10 mouse cellular contexts compared by ENCODE assay signal in the genomic region with DNA sequence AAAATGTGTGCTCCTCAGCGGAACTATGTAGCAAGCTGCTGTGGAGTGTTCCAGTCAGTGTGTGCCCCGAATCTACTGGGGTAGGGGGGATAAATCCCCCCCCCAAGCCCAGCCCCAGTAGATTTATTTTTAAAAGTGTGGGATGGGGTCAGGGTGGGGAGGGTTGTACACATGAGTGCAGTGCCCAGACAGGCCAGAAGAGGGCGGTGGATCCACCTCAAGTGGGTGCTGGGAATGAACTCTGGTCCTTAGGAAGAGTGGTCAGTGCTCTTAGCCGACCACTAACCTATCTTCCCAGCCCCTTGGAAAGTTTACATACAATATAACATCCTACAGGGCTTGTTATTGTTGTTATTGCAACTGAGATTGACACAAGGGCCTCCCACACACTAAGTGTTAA. TPM values are rescaled to one million over a fixed set of nuclear protein-coding genes. Genes with fewer than 3 reads are reported as not detected.
A peak's percentile ranks its signal among the peaks of the same experiment; 100 is the strongest.
DNase-seq lines count a peak whose midpoint lies in the region.
"Had no signal": no experiment of that assay in that cellular context is flagged by ENCODE, and none has a peak within 500 bp of the region (broad histone marks: within the 10 kb centered on the region; RNA-seq: fewer than 3 reads in every experiment).

No protein-coding gene starts in this region.

- no peaks in the 10 kb centered on the region for H3K36me3 ChIP-seq in splenic B cell, adult 2 months (ENCODE audit: control insufficient read depth, insufficient read depth, low read length, poor library complexity, severe bottlenecking)
- H3K36me3 ChIP-seq: embryonic facial prominence, embryonic 10.5 days had no signal

- peak; percentile 88 for DNase-seq in heart, adult 11 months
- no peak for DNase-seq in heart, postnatal 25 days (ENCODE audit: low spot score)
- peak; percentile 18 for DNase-seq in lung, postnatal 36 days
- DNase-seq in lung, postnatal 10 days = no peak
- DNase-seq in R1 (ENCODE audit: low read depth, low spot score) = peak; percentile 44
- peak; percentile 51 for DNase-seq in splenic B cell, adult 2 months (ENCODE audit: low read depth, low spot score)
- no peak for DNase-seq in layer of hippocampus, postnatal 36 days
- DNase-seq in layer of hippocampus, adult 9-10 months (ENCODE audit: low spot score) = no peak
- DNase-seq: heart, postnatal 4 days had no signal

- H3K27me3 ChIP-seq in splenic B cell, adult 2 months (ENCODE audit: control insufficient read depth, insufficient read depth, low read length, poor library complexity, severe bottlenecking) = no peaks in the 10 kb centered on the region

- intact Hi-C loops in heart, postnatal 25 days (cut with DNase I) = no loop called here

RNA-seq across cellular contexts. Expression of a gene that starts 12.5 kb away (rescaled TPM):
- total RNA-seq in heart, postnatal 25 days (2021) = 10 to 100 TPM; 10.1 to 13.5 TPM
- 10 to 100 TPM; 63.0 to 64.8 TPM for total RNA-seq in layer of hippocampus, postnatal 36 days (2021)

RNA-seq across cellular contexts. Expression of a gene that starts 35.8 kb away (rescaled TPM):
- 10 to 100 TPM; 15.0 to 15.8 TPM for total RNA-seq in heart, postnatal 25 days (2021)
- total RNA-seq in layer of hippocampus, postnatal 36 days (2021) = 1 to 10 TPM; 3.3 to 3.6 TPM

Comparison
In these comparisons a context has a peak if more than half of its experiments do, and no peak if none do; other contexts are left out.
1. DNase-seq: peak in heart, adult 11 months (single experiment), lung, postnatal 36 days (single experiment), R1 (single experiment) and splenic B cell, adult 2 months (single experiment); none in heart, postnatal 25 days (single experiment), lung, postnatal 10 days (single experiment), layer of hippocampus, postnatal 36 days (0 of 2) and layer of hippocampus, adult 9-10 months (single experiment).
2. RNA of a gene that starts 12.5 kb away (total RNA-seq): 63.0 to 64.8 TPM in layer of hippocampus, postnatal 36 days; 10.1 to 13.5 TPM in heart, postnatal 25 days; every median in the first group is over 4 times any median in the second.